Mouse (Mus musculus) stomach, embryonic 16.5 days (tissue): ENCODE results near the gene Kat6b. TPM values are rescaled to one million over a fixed set of nuclear protein-coding genes. Genes with fewer than 3 reads are reported as not detected.

Source experiments
- ATAC-seq: fragments of 200-750 bp; cut with Nextera tagmentation; 2 replicates; pipeline ENCODE4 v1.8.0; 2017; ENCODE audit warnings: moderate number of reproducible peaks, moderate TSS enrichment; ENCODE audit not compliant: insufficient read depth, low FRiP score
- H3K27ac ChIP-seq: fragments of 300-500 bp; sonication (generic); 2 replicates; pipeline ENCODE4 v1.5.1; 2014; ENCODE audit warnings: low read length
- H3K27me3 ChIP-seq: fragments of 300-500 bp; sonication (generic); 2 replicates; pipeline ENCODE4 v1.6.1; 2014; ENCODE audit warnings: low read length, control low read depth, mixed read lengths; ENCODE audit not compliant: control insufficient read depth, insufficient read depth
- H3K36me3 ChIP-seq: fragments of 300-500 bp; sonication (generic); 2 replicates; pipeline ENCODE4 v1.6.1; 2014; ENCODE audit warnings: low read length; ENCODE audit not compliant: control insufficient read depth, insufficient read depth
- H3K4me1 ChIP-seq: fragments of 300-500 bp; sonication (generic); 2 replicates; pipeline ENCODE4 v1.6.1; 2014; ENCODE audit warnings: low read length, control low read depth, mixed read lengths; ENCODE audit not compliant: control insufficient read depth, insufficient read depth
- H3K4me2 ChIP-seq: fragments of 300-500 bp; sonication (generic); 2 replicates; pipeline ENCODE4 v1.6.1; 2014; ENCODE audit warnings: low read depth, low read length, mixed read lengths
- H3K4me3 ChIP-seq: fragments of 300-500 bp; sonication (generic); replicated peaks from 2 replicates; pipeline ENCODE4 v1.5.1; 2014; ENCODE audit warnings: mild to moderate bottlenecking, low read length
- H3K9ac ChIP-seq: fragments of 300-500 bp; sonication (generic); 2 replicates; pipeline ENCODE4 v1.6.1; 2014; ENCODE audit warnings: low read length
- H3K9me3 ChIP-seq: fragments of 300-500 bp; sonication (generic); replicated peaks from 2 replicates; pipeline ENCODE4 v1.6.1; 2016; ENCODE audit warnings: low read length, control low read depth; ENCODE audit not compliant: control insufficient read depth
- WGBS: fragments of 180-500 bp; shearing (Covaris S2); extraction: QIAGEN DNeasy Blood & Tissue Kit; methylation state at CpG from one replicate; pipeline ENCODE4 v1.1.7; 2014; 5-methylcytosine and 5-hydroxymethylcytosine counted together
- polyA plus RNA-seq: library from polyadenylated mRNA; unstranded; fragments of >200 nt; fragmentation: Nextera tagmentation; extraction: Ambion mirVana; gene quantifications from 2 replicates; pipeline ENCODE4 v1.2.1, GENCODE M21; 2015

Gene Kat6b
- polyA plus RNA-seq, 1 experiment from 2014 or later, result 12.5 TPM

GRCm38 (mm10) chr14:21455654-21456350, 25.4 kb upstream of the Kat6b start:
- Histone ChIP-seq H3K9me3 (no peaks in the 10 kb centered on the region), H3K4me1 (no peaks in the 10 kb centered on the region), H3K4me2 (no peak overlapping the region), H3K9ac (no peak overlapping the region), H3K27me3 (no peaks in the 10 kb centered on the region), H3K27ac (no peak overlapping the region), H3K36me3 (no peaks in the 10 kb centered on the region), H3K4me3 (no peak overlapping the region)
- WGBS, result 85% methylated on average over 7 of the region's 7 CpGs
- no peak for ATAC-seq

- H3K9ac ChIP-seq, result no peak overlapping the region
- H3K4me2 ChIP-seq, result no peak overlapping the region
- H3K36me3 ChIP-seq, result no peaks in the 10 kb centered on the region
- no peaks in the 10 kb centered on the region for H3K9me3 ChIP-seq
- H3K4me3 ChIP-seq, result no peak overlapping the region
- no peak overlapping the region for H3K27ac ChIP-seq
- H3K4me1 ChIP-seq, result no peaks in the 10 kb centered on the region
- no peaks in the 10 kb centered on the region for H3K27me3 ChIP-seq
- no peak for ATAC-seq
Observed at GRCm38 (mm10) chr14:21456526-21456925, 24.7 kb upstream of the Kat6b start.

DNA sequence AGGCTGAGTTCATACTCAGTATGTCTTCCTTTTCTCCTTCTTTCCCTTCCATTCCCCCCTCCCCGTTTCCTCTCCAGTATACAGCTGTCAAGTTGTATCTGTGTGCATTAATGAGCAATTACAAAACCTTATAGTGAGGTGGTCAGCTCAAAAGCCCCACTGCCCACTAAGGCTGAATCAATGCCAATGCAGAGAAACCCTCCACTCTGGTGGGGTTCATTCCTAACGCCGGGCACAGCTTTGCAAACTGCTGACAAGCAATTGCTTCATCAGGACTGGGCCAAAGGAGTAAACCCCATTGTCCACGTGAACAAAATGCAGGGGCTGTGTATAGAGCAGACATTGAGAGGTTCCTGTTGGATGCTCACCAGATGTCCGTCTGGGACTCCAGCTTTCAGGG, 23.4 kb upstream of the Kat6b start:
- no peak overlapping the region for H3K27ac ChIP-seq
- H3K4me2 ChIP-seq, result no peak overlapping the region
- ATAC-seq, result no peak
- 76% methylated on average over 5 of the region's 5 CpGs for WGBS
- no peaks in the 10 kb centered on the region for H3K4me1 ChIP-seq
- no peaks in the 10 kb centered on the region for H3K36me3 ChIP-seq
- no peaks in the 10 kb centered on the region for H3K9me3 ChIP-seq
- no peak overlapping the region for H3K4me3 ChIP-seq
- H3K9ac ChIP-seq, result no peak overlapping the region
- H3K27me3 ChIP-seq, result no peaks in the 10 kb centered on the region

DNA sequence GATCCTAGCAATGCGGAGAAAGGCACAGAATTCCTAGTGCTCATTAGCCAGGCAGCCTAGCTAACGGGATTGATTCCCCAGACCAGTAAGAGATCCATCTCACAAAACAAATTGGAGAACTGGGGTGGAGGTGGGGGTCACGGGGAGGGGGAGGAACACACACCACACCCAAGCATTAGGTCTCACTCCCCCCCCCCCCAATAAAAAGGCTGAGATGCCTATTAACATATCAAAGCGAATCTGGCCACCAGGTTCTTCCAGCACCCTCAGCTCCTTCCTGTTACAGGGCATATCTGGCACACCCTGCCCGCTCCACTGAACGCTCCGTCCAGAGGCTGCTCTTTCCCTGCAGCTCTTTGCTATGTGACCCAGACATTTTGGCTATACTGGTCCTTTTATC, 22.5 kb upstream of the Kat6b start:
- H3K4me2 ChIP-seq, result no peak overlapping the region
- ATAC-seq, result no peak
- no peak overlapping the region for H3K27ac ChIP-seq
- H3K36me3 ChIP-seq, result no peaks in the 10 kb centered on the region
- H3K27me3 ChIP-seq, result no peaks in the 10 kb centered on the region
- no peak overlapping the region for H3K9ac ChIP-seq
- H3K9me3 ChIP-seq, result no peaks in the 10 kb centered on the region
- WGBS, result 73% methylated on average over 7 of the region's 7 CpGs
- H3K4me1 ChIP-seq, result no peaks in the 10 kb centered on the region
- H3K4me3 ChIP-seq, result no peak overlapping the region

DNA sequence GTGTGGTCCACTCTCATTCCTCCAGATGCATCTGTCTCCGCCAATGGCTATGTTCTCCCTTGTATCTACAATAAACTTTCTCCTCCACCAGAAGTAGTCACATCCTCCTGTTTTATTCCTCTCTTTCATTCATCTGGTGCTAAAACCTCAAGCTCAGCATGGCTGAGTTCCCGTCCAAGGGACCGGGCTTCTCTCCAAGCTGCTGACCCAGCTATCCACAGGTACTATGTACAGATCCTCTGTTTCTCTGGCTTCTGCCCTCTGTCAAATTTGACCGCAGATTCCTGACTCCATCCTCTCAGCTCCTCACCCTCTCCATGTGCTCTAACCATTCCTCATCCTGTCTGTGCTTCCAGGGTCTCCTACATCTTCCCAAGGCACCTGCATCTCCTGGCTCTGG, 22.1 kb upstream of the Kat6b start:
- ATAC-seq, result no peak
- 70% methylated on average over 4 of the region's 4 CpGs for WGBS
- H3K4me3 ChIP-seq, result no peak overlapping the region
- no peak overlapping the region for H3K4me2 ChIP-seq
- H3K27me3 ChIP-seq, result no peaks in the 10 kb centered on the region
- no peaks in the 10 kb centered on the region for H3K36me3 ChIP-seq
- no peaks in the 10 kb centered on the region for H3K4me1 ChIP-seq
- H3K9ac ChIP-seq, result no peak overlapping the region
- H3K27ac ChIP-seq, result no peak overlapping the region
- H3K9me3 ChIP-seq, result no peaks in the 10 kb centered on the region

GRCm38 (mm10) chr14:21462398-21462797, 18.8 kb upstream of the Kat6b start:
- Histone ChIP-seq H3K9ac (no peak overlapping the region), H3K4me2 (no peak overlapping the region), H3K27ac (no peak overlapping the region), H3K4me3 (no peak overlapping the region), H3K4me1 (no peaks in the 10 kb centered on the region), H3K9me3 (no peaks in the 10 kb centered on the region), H3K36me3 (no peaks in the 10 kb centered on the region), H3K27me3 (no peaks in the 10 kb centered on the region)
- WGBS, result 89% methylated on average over 3 of the region's 3 CpGs
- ATAC-seq, result no peak

DNA sequence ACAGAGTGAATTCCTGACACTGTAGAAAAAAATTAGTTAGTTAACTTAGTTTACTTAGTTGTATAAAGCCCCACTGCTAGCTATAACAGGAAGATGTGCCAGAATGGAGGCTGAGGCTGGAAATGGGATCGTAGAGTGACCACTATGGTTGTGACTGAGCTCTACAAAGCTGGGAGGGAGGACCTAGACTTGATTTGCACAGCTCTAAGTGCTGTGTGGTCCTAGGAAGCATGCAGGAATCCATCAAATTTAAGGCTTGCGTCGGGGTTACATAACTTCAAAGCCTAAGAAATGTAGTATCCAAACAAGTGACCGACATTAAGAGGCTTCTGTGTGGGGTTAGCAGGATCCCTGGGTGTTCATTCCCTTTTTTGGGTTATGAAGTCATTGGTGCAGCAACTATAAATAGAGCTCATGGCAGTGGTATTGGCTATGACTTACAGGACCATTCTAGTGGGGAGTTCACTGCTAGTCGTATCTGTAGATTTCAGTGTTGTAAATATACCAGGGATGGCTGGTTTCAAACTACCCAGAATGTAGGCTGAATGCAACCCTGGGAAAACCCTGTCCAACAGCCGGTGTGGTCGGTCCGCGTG, 18.0 kb upstream of the Kat6b start:
- H3K27ac ChIP-seq, result no peak overlapping the region
- no peak overlapping the region for H3K9ac ChIP-seq
- H3K27me3 ChIP-seq, result no peaks in the 10 kb centered on the region
- no peak overlapping the region for H3K4me3 ChIP-seq
- 71% methylated on average over 9 of the region's 9 CpGs for WGBS
- no peaks in the 10 kb centered on the region for H3K4me1 ChIP-seq
- no peaks in the 10 kb centered on the region for H3K36me3 ChIP-seq
- no peak for ATAC-seq
- H3K4me2 ChIP-seq, result no peak overlapping the region
- no peaks in the 10 kb centered on the region for H3K9me3 ChIP-seq

GRCm38 (mm10) chr14:21470386-21470785, 10.8 kb upstream of the Kat6b start:
- H3K4me1 ChIP-seq, result no peaks in the 10 kb centered on the region
- WGBS, result 66% methylated on average over 5 of the region's 5 CpGs
- no peaks in the 10 kb centered on the region for H3K9me3 ChIP-seq
- H3K4me3 ChIP-seq, result no peak overlapping the region
- H3K4me2 ChIP-seq, result no peak overlapping the region
- H3K36me3 ChIP-seq, result no peaks in the 10 kb centered on the region
- no peak overlapping the region for H3K27ac ChIP-seq
- H3K9ac ChIP-seq, result no peak overlapping the region
- no peak for ATAC-seq
- no peaks in the 10 kb centered on the region for H3K27me3 ChIP-seq

GRCm38 (mm10) chr14:21471975-21472374, 9.3 kb upstream of the Kat6b start:
- WGBS, result 93% methylated on average over 2 of the region's 2 CpGs
- Histone ChIP-seq H3K36me3 (no peaks in the 10 kb centered on the region), H3K27ac (no peak overlapping the region), H3K27me3 (no peaks in the 10 kb centered on the region), H3K4me1 (no peaks in the 10 kb centered on the region), H3K9me3 (no peaks in the 10 kb centered on the region), H3K9ac (no peak overlapping the region), H3K4me3 (no peak overlapping the region), H3K4me2 (no peak overlapping the region)
- ATAC-seq, result no peak
